Comparison of ENCODE assay signal across 11 mouse cellular contexts in genomic region chr9:92270927-92271326, GRCm38 (mm10). TPM values are rescaled to one million over a fixed set of nuclear protein-coding genes. Genes with fewer than 3 reads are reported as not detected.
DNase-seq lines count a peak whose midpoint lies in the region.
"Had no signal": no experiment of that assay in that cellular context is flagged by ENCODE, and none has a peak within 500 bp of the region (broad histone marks: within the 10 kb centered on the region; RNA-seq: fewer than 3 reads in every experiment).

No protein-coding gene starts in this region.

- H3K4me3 ChIP-seq in heart, embryonic 10.5 days = no peak overlapping the region
- H3K4me3 ChIP-seq: erythroblast, embryonic 14.5 days had no signal

- no peak overlapping the region; the same call in 1 of the 2 replicates for H3K27ac ChIP-seq in heart, embryonic 10.5 days

- peaks cover 9% of the 10 kb centered on the region for H3K4me1 ChIP-seq in heart, embryonic 10.5 days

- WGBS in heart, embryonic 10.5 days = 66% methylated on average over 4 of the region's 4 CpGs

- peak; percentile 85 to 91 for DNase-seq in heart, adult 18-20 months
- DNase-seq in heart, embryonic 10.5 days (ENCODE audit: low spot score) = no peak
- peak; percentile 88 for DNase-seq in NIH3T3 (ENCODE audit: low read depth)
- peak; percentile 49 to 67 for DNase-seq in cerebellum, postnatal 25 days
- peak; percentile 38 for DNase-seq in heart, postnatal 25 days (ENCODE audit: low spot score)
- peak; percentile 91 for DNase-seq in lung, postnatal 36 days
- DNase-seq in c-Kit-positive CD71-positive TER-119-positive erythroid progenitor cells, embryonic 14.5 days (ENCODE audit: low spot score) = no peak
- DNase-seq in thymus, postnatal 10 days (ENCODE audit: low spot score in 2 of 2) = no peak

- H3K36me3 ChIP-seq in heart, embryonic 10.5 days = peaks cover 55% of the 10 kb centered on the region

- intact Hi-C loops in heart, postnatal 25 days (cut with DNase I) = loop anchor here (5.0 kb wide), 1 partner anchor 186 kb away; the partner anchor contains the start of gene Plscr4

- no peaks in the 10 kb centered on the region for H3K9me3 ChIP-seq in heart, embryonic 10.5 days

- no peaks in the 10 kb centered on the region for H3K27me3 ChIP-seq in heart, embryonic 10.5 days (ENCODE audit: insufficient read depth, poor library complexity, severe bottlenecking)
- H3K27me3 ChIP-seq: CH12.LX had no signal

RNA-seq across cellular contexts. Expression of gene Plscr2, which starts 4.5 kb away (rescaled TPM):
- total RNA-seq in heart, adult 18-20 months (2021) = 10 to 100 TPM; 24.2 to 28.6 TPM
- 0.85 and 2.6 TPM in 2 replicates for polyA plus RNA-seq in heart, embryonic 10.5 days (2016; fragmentation: Nextera tagmentation; extraction: Ambion mirVana)
- total RNA-seq in heart, postnatal 25 days (2021) = 10 to 100 TPM; 24.4 to 26.4 TPM
- polyA plus RNA-seq: erythroblast, embryonic 14.5 days had no signal

RNA-seq across cellular contexts. Expression of gene Plscr1, which starts 21.4 kb away (rescaled TPM):
- 10 to 100 TPM in 1 of 2 experiments, 1 to 10 TPM in 1; 9.0 to 10.9 TPM for total RNA-seq in heart, adult 18-20 months (2021)
- 37.8 and 38.7 TPM in 2 replicates for polyA plus RNA-seq in heart, embryonic 10.5 days (2016; fragmentation: Nextera tagmentation; extraction: Ambion mirVana)
- 10 to 100 TPM in 1 of 2 experiments, 1 to 10 TPM in 1; 9.6 to 10.8 TPM for total RNA-seq in heart, postnatal 25 days (2021)

RNA-seq across cellular contexts. Expression of gene 1700057G04Rik, which starts 38.2 kb away (rescaled TPM):
- not detected for total RNA-seq in heart, adult 18-20 months (2021)
- polyA plus RNA-seq in heart, embryonic 10.5 days (2016; fragmentation: Nextera tagmentation; extraction: Ambion mirVana) = not detected in 2 replicates
- total RNA-seq in heart, postnatal 25 days (2021) = not detected
- total RNA-seq: CH12.LX had no signal
- polyA plus RNA-seq: erythroblast, embryonic 14.5 days; liver, embryonic 16.5 days had no signal

Comparison
In these comparisons a context has a peak if more than half of its experiments do, and no peak if none do; other contexts are left out.
1. DNase-seq: peak in heart, adult 18-20 months (2 of 2), NIH3T3 (single experiment), cerebellum, postnatal 25 days (2 of 2), heart, postnatal 25 days (single experiment) and lung, postnatal 36 days (single experiment); none in heart, embryonic 10.5 days (single experiment), c-Kit-positive CD71-positive TER-119-positive erythroid progenitor cells, embryonic 14.5 days (single experiment) and thymus, postnatal 10 days (0 of 2).